Mouse (Mus musculus) brown adipose tissue, adult 24 weeks (tissue): ENCODE results near the gene Snapc4. TPM values are rescaled to one million over a fixed set of nuclear protein-coding genes. Genes with fewer than 3 reads are reported as not detected.
A peak's percentile ranks its signal among the peaks of the same experiment; 100 is the strongest.

ENCODE experiments used
- H3K27ac ChIP-seq: fragments of 200-500 bp; replicated peaks from 2 replicates; pipeline ENCODE4 v1.5.1; 2012; ENCODE audit warnings: low read depth, mild to moderate bottlenecking, low read length
- H3K4me1 ChIP-seq: fragments of 200-500 bp; 2 replicates; pipeline ENCODE4 v1.6.1; 2012; ENCODE audit warnings: low read length, mixed read lengths; ENCODE audit not compliant: control insufficient read depth, insufficient read depth, insufficient read length
- H3K4me3 ChIP-seq: fragments of 200-500 bp; 2 replicates; pipeline ENCODE4 v1.5.1; 2012; ENCODE audit warnings: low read depth, mild to moderate bottlenecking, low read length, moderate library complexity; ENCODE audit not compliant: insufficient read depth
- polyA plus RNA-seq: library from polyadenylated mRNA; stranded (reverse); fragments of >200 nt; gene quantifications from 2 replicates; pipeline ENCODE4 v1.2.4, GENCODE M21; 2012; ENCODE audit not compliant: missing spikeins, insufficient read depth, insufficient read length

Gene Snapc4
- 3.1 and 4.5 TPM in 2 replicates for polyA plus RNA-seq

GRCm38 (mm10) chr2:26380131-26380771, at the start of gene Snapc4:
Gene Snapc4, minus strand, starts transcription at chr2:26380653.
- H3K27ac ChIP-seq: no peak within 1 kb of the TSS
- H3K4me3 ChIP-seq: peak within 1 kb of the TSS; percentile 66

GRCm38 (mm10) chr2:26429851-26430250, 49.4 kb upstream of the Snapc4 start:
- H3K4me1 ChIP-seq: no peaks in the 10 kb centered on the region
- no peak overlapping the region for H3K27ac ChIP-seq
- no peak overlapping the region for H3K4me3 ChIP-seq

More at GRCm38 (mm10) chr2:26380131-26380771, at the start of gene Snapc4:
- H3K4me1 ChIP-seq: no peaks in the 10 kb centered on the region

GRCm38 (mm10) chr2:26424541-26424940, 44.1 kb upstream of the Snapc4 start:
- H3K27ac ChIP-seq: no peak overlapping the region
- H3K4me1 ChIP-seq: no peaks in the 10 kb centered on the region
- H3K4me3 ChIP-seq: no peak overlapping the region

GRCm38 (mm10) chr2:26423086-26423485, 42.6 kb upstream of the Snapc4 start:
- H3K4me1 ChIP-seq: no peaks in the 10 kb centered on the region
- H3K27ac ChIP-seq: no peak overlapping the region
- H3K4me3 ChIP-seq: no peak overlapping the region

- Histone ChIP-seq H3K4me1 (no peaks in the 10 kb centered on the region), H3K27ac (no peak overlapping the region), H3K4me3 (no peak overlapping the region)
These were observed 41.5 kb upstream of the Snapc4 start for GRCm38 (mm10) chr2:26421969-26422368.

- no peak overlapping the region for H3K4me3 ChIP-seq
- no peak overlapping the region for H3K27ac ChIP-seq
- no peaks in the 10 kb centered on the region for H3K4me1 ChIP-seq
These were observed 37.7 kb upstream of the Snapc4 start for GRCm38 (mm10) chr2:26418120-26418519.

GRCm38 (mm10) chr2:26417066-26417465, 36.6 kb upstream of the Snapc4 start:
- H3K27ac ChIP-seq: no peak overlapping the region
- no peak overlapping the region for H3K4me3 ChIP-seq
- H3K4me1 ChIP-seq: no peaks in the 10 kb centered on the region

GRCm38 (mm10) chr2:26410931-26411411, 30.5 kb upstream of the Snapc4 start:
- H3K4me1 ChIP-seq: peaks cover 27% of the 10 kb centered on the region
- H3K4me3 ChIP-seq: no peak overlapping the region
- H3K27ac ChIP-seq: peak overlapping the region; percentile 42

- H3K27ac ChIP-seq: 0 out of 2 replicates have a peak overlapping the region, but pooled peaks have one; percentile 4
- H3K4me1 ChIP-seq: peaks cover 30% of the 10 kb centered on the region
- H3K4me3 ChIP-seq: no peak overlapping the region
These were observed 29.6 kb upstream of the Snapc4 start for GRCm38 (mm10) chr2:26410091-26410490.

- Histone ChIP-seq H3K4me3 (no peak overlapping the region), H3K4me1 (peaks cover 30% of the 10 kb centered on the region), H3K27ac (no peak overlapping the region)
These were observed 28.9 kb upstream of the Snapc4 start for GRCm38 (mm10) chr2:26409362-26409761.

- H3K4me1 ChIP-seq: peaks cover 30% of the 10 kb centered on the region
- H3K27ac ChIP-seq: peak within 1 kb of the TSS; percentile 61
- H3K4me3 ChIP-seq: peak within 1 kb of the TSS; percentile 93
These were observed 28.3 kb upstream of the Snapc4 start, which contains the start of gene Inpp5e for GRCm38 (mm10) chr2:26408515-26409356. Gene Inpp5e, minus strand, starts transcription at chr2:26409203.

- H3K27ac ChIP-seq: no peak overlapping the region
- peaks cover 23% of the 10 kb centered on the region for H3K4me1 ChIP-seq
- no peak overlapping the region for H3K4me3 ChIP-seq
These were observed 22.9 kb upstream of the Snapc4 start for GRCm38 (mm10) chr2:26403306-26403705.

GRCm38 (mm10) chr2:26402265-26402664, 21.8 kb upstream of the Snapc4 start:
- Histone ChIP-seq H3K4me1 (peaks cover 14% of the 10 kb centered on the region), H3K27ac (no peak overlapping the region), H3K4me3 (no peak overlapping the region)

GRCm38 (mm10) chr2:26401023-26401422, 20.6 kb upstream of the Snapc4 start:
- Histone ChIP-seq H3K27ac (no peak overlapping the region), H3K4me1 (peaks cover 3% of the 10 kb centered on the region), H3K4me3 (no peak overlapping the region)

- no peak overlapping the region for H3K27ac ChIP-seq
- H3K4me1 ChIP-seq: no peaks in the 10 kb centered on the region
- H3K4me3 ChIP-seq: no peak overlapping the region
These were observed 19.8 kb upstream of the Snapc4 start for GRCm38 (mm10) chr2:26400296-26400695.
